Mouse (Mus musculus) monocyte, adult 5-6 weeks (primary cell): Measurements from ENCODE around the gene Acad11. TPM values are rescaled to one million over a fixed set of nuclear protein-coding genes. Genes with fewer than 3 reads are reported as not detected.

Source experiments
- total RNA-seq: library from RNA; stranded (forward); fragments of 200-1000, 200-491, 200-594 nt; gene quantifications from 3 replicates; pipeline ENCODE4 v1.2.3, GENCODE M21; 2017

Acad11 gene
- total RNA-seq, 1 experiment from 2014 or later = 12.4 TPM

Other genes with a start within 250 kb of the Acad11 start
- gene Nphp3, start 60.8 kb upstream of the Acad11 start, total RNA-seq = 1.7 to 5.4 TPM (median 1.8 TPM) in 3 replicates
- gene Gm28305, start 22.7 kb upstream of the Acad11 start, total RNA-seq = not detected in 3 replicates
- gene Uba5, start 243 bp upstream of the Acad11 start, total RNA-seq = 30.0 to 46.6 TPM (median 44.5 TPM) in 3 replicates
- 0.29 TPM in 1 of 3 replicates, not detected in the others for gene Ackr4, start 63.6 kb downstream of the Acad11 start, total RNA-seq
- 47.2 to 73.2 TPM (median 72.4 TPM) in 3 replicates for gene Dnajc13, start 199.6 kb downstream of the Acad11 start, total RNA-seq